Mouse (Mus musculus) layer of hippocampus, postnatal 25 days (tissue): ENCODE results near the gene Ap1m2. TPM values are rescaled to one million over a fixed set of nuclear protein-coding genes. Genes with fewer than 3 reads are reported as not detected.
A peak's percentile ranks its signal among the peaks of the same experiment; 100 is the strongest.

Source experiments
- DNase-seq, 2 experiments: peaks; one replicate each; pipeline ENCODE4 v3.0.0; 2022; ENCODE audit warnings: mixed read lengths in 2 of 2, low spot score in 1 of 2; ENCODE audit errors: extremely low spot score in 1 of 2
- total RNA-seq, 2 experiments: library from RNA; stranded (reverse); gene quantifications; 2 replicates each; pipeline ENCODE4 v1.2.3; 2021

Gene Ap1m2
- total RNA-seq, result under 1 TPM; 0.42 to 0.73 TPM

GRCm38 (mm10) chr9:21312134-21312533 is at the start of gene Ap1m2:
Gene Ap1m2 (minus strand): TSS chr9:21312337.
- no peak for DNase-seq

- DNase-seq, result peak; percentile 24 to 70
Observed at GRCm38 (mm10) chr9:21356981-21357718, 45.0 kb upstream of the Ap1m2 start.

GRCm38 (mm10) chr9:21354796-21355195 is 42.7 kb upstream of the Ap1m2 start:
- DNase-seq, result no peak

- no peak for DNase-seq
Observed at GRCm38 (mm10) chr9:21353373-21353686, 41.2 kb upstream of the Ap1m2 start.

GRCm38 (mm10) chr9:21352463-21353372 is 40.6 kb upstream of the Ap1m2 start:
- DNase-seq, result no peak

GRCm38 (mm10) chr9:21351702-21352377 is 39.7 kb upstream of the Ap1m2 start:
- DNase-seq, result no peak

GRCm38 (mm10) chr9:21351178-21351577 is 39.0 kb upstream of the Ap1m2 start:
- DNase-seq, result no peak

GRCm38 (mm10) chr9:21348152-21348551 is 36.0 kb upstream of the Ap1m2 start:
- no peak for DNase-seq

GRCm38 (mm10) chr9:21346627-21347365 is 34.7 kb upstream of the Ap1m2 start:
- no peak for DNase-seq

- DNase-seq, result no peak
Observed at GRCm38 (mm10) chr9:21340411-21340810, 28.3 kb upstream of the Ap1m2 start.

- no peak for DNase-seq
Observed at GRCm38 (mm10) chr9:21337652-21338051, 25.5 kb upstream of the Ap1m2 start.

GRCm38 (mm10) chr9:21336491-21336890 is 24.4 kb upstream of the Ap1m2 start:
- DNase-seq, result no peak

GRCm38 (mm10) chr9:21335391-21335790 is 23.3 kb upstream of the Ap1m2 start:
- no peak for DNase-seq

- no peak for DNase-seq
Observed at GRCm38 (mm10) chr9:21334747-21335146, 22.6 kb upstream of the Ap1m2 start.

- DNase-seq, result no peak
Observed at GRCm38 (mm10) chr9:21333523-21333922, 21.4 kb upstream of the Ap1m2 start.

- DNase-seq, result no peak
Observed at GRCm38 (mm10) chr9:21332161-21333061, 20.3 kb upstream of the Ap1m2 start.

- no peak for DNase-seq
Observed at GRCm38 (mm10) chr9:21331365-21332140, 19.4 kb upstream of the Ap1m2 start.

- DNase-seq, result no peak
Observed at GRCm38 (mm10) chr9:21329699-21330289, 17.7 kb upstream of the Ap1m2 start.
